Mouse (Mus musculus) hematopoietic multipotent progenitor cell, adult 10-12 weeks (in vitro differentiated cells): ENCODE measurements around the gene Opn5. TPM values are rescaled to one million over a fixed set of nuclear protein-coding genes. Genes with fewer than 3 reads are reported as not detected.

ENCODE experiments used
- polyA plus RNA-seq: library from polyadenylated mRNA; stranded (reverse); fragments of >175 nt; gene quantifications from 2 replicates; pipeline ENCODE4 v1.2.3, GENCODE M21; 2012; ENCODE audit warnings: low replicate concordance

The Opn5 gene
- not detected in 2 replicates for polyA plus RNA-seq

GRCm38 (mm10) chr17:42611295-42611694, at the start of gene Opn5:
Opn5 (minus strand) TSS chr17:42611395.

Other genes with a start within 250 kb of the Opn5 start
- gene Adgrf4, start 80.9 kb upstream of the Opn5 start, polyA plus RNA-seq, result not detected in 2 replicates
- not detected in 2 replicates for gene Adgrf2, start 130.8 kb upstream of the Opn5 start, polyA plus RNA-seq